In the genomic region with DNA sequence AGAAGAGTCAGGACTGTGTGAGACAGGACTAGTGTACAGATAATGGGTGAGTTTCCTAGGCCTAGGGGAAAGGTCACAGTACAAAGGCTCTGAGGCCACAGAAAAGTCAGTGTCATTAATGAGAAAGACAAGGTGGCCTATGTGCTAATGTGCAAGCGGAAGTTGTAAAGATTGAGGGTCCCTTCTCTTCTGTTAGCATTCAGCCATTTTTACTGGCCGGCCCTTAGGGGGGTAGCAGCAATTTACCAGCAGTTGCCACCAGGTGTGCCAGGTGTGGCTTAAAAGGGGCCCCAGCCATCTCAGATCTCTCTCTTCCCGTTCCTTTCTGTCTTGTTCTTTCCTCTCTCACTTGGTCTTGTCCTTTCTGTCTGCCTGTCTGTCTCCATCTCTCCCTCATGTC, we compare ENCODE assay signal across 28 mouse cellular contexts. TPM values are rescaled to one million over a fixed set of nuclear protein-coding genes. Genes with fewer than 3 reads are reported as not detected.
DNase-seq lines count a peak whose midpoint lies in the region; ATAC-seq and TF ChIP-seq lines count a peak whose summit lies in the region.
"Had no signal": no experiment of that assay in that cellular context is flagged by ENCODE, and none has a peak within 500 bp of the region (broad histone marks: within the 10 kb centered on the region; RNA-seq: fewer than 3 reads in every experiment).

No protein-coding gene starts in this region.

- H3K9me3 ChIP-seq in E14TG2a.4 (ENCODE audit: low read length) (peaks cover 17% of the 10 kb centered on the region), ES-E14 (ENCODE audit: control insufficient read depth, insufficient read depth, low read depth, low read length) (no peaks in the 10 kb centered on the region)
- H3K9me3 ChIP-seq in midbrain, embryonic 13.5 days, result no peaks in the 10 kb centered on the region
- H3K9me3 ChIP-seq: embryonic facial prominence, embryonic 12.5 days; embryonic facial prominence, embryonic 15.5 days; G1E; heart, embryonic 10.5 days; hindbrain, embryonic 10.5 days; intestine, embryonic 15.5 days had no signal

- no peak for TF ChIP-seq CTCF in gastrocnemius, adult 2 months (IDR thresholded peaks at IDR 0.05)
- TF ChIP-seq CTCF in E14TG2a.4 (conservative IDR thresholded peaks at IDR 0.05; ENCODE audit: low read length), result no peak

- intact Hi-C loops in gastrocnemius, adult 2 months (cut with DNase I), result loop anchor here (5.0 kb wide), 1 partner anchor 36 kb away; a partner anchor contains a TSS
- intact Hi-C loops in gastrocnemius, postnatal 14 days (cut with DNase I; ENCODE audit: low total_unique reads), result no loop called here

- H3K4me1 ChIP-seq in E14TG2a.4 (replicated peaks; ENCODE audit: low read depth, low read length) (peaks cover 50% of the 10 kb centered on the region), ES-E14 (ENCODE audit: control insufficient read depth in 2 of 2, insufficient read depth in 2 of 2, low read length in 2 of 2, poor library complexity in 1 of 2) (peaks cover 8 to 11% of the 10 kb centered on the region in 2 experiments)
- peaks cover 7% of the 10 kb centered on the region; the same call in 1 of the 2 replicates for H3K4me1 ChIP-seq in brown adipose tissue, adult 24 weeks (ENCODE audit: control insufficient read depth, insufficient read depth, insufficient read length, low read length)
- peaks cover 5% of the 10 kb centered on the region; the same call in 1 of the 2 replicates for H3K4me1 ChIP-seq in midbrain, embryonic 13.5 days (replicated peaks)

- in situ Hi-C loops in ES-E14 (cut with MboI; ENCODE audit: low sequenced_read_pairs in 2 of 2, unreplicated experiment in 2 of 2), result no loop called here

- no peak overlapping the region for H3K4me3 ChIP-seq in gastrocnemius, adult 2 months
- H3K4me3 ChIP-seq in E14TG2a.4 (replicated peaks; ENCODE audit: low read length) (peak overlapping the region; percentile 84), ES-E14 (ENCODE audit: insufficient read depth in 1 of 2, low read depth in 1 of 2, low read length in 2 of 2, poor library complexity in 1 of 2, severe bottlenecking in 1 of 2) (peak overlapping the region; percentile 62 to 81)
- H3K4me3 ChIP-seq in brown adipose tissue, adult 24 weeks (ENCODE audit: insufficient read depth, low read depth, low read length), result peak overlapping the region; percentile 6
- no peak overlapping the region for H3K4me3 ChIP-seq in midbrain, embryonic 13.5 days (replicated peaks)
- H3K4me3 ChIP-seq: embryonic facial prominence, embryonic 12.5 days; embryonic facial prominence, embryonic 15.5 days; heart, embryonic 10.5 days; hindbrain, embryonic 10.5 days; hindbrain, embryonic 13.5 days; intestine, embryonic 15.5 days had no signal

- H3K27ac ChIP-seq in gastrocnemius, adult 2 months, result peak overlapping the region; percentile 89
- peak overlapping the region; percentile 99 for H3K27ac ChIP-seq in ES-E14 (ENCODE audit: insufficient read depth, low read depth, low read length, poor library complexity, severe bottlenecking)
- H3K27ac ChIP-seq in brown adipose tissue, adult 24 weeks (replicated peaks; ENCODE audit: low read depth, low read length), result peak overlapping the region; percentile 100
- no peak overlapping the region for H3K27ac ChIP-seq in midbrain, embryonic 13.5 days
- H3K27ac ChIP-seq: embryonic facial prominence, embryonic 12.5 days; embryonic facial prominence, embryonic 15.5 days; hindbrain, embryonic 10.5 days; hindbrain, embryonic 13.5 days; intestine, embryonic 15.5 days had no signal

- DNase-seq in gastrocnemius, adult 2 months, result no peak
- DNase-seq in gastrocnemius, postnatal 14 days, result no peak
- DNase-seq in ES-E14 (ENCODE audit: low read depth, low spot score), result no peak
- no peak for DNase-seq in testis, postnatal 14 days (ENCODE audit: low spot score)
- DNase-seq: adrenal gland, postnatal 10 days; adrenal gland, postnatal 36 days; cerebellum, adult 11 months; cerebellum, adult 2 months; cerebellum, adult 9-11 months; cerebellum, postnatal 25 days; gastrocnemius, postnatal 10 days; heart, adult 18-20 months; heart, postnatal 36 days; kidney, adult 11 months had no signal

- no peaks in the 10 kb centered on the region for H3K27me3 ChIP-seq in E14TG2a.4 (ENCODE audit: insufficient read depth, low read length)
- H3K27me3 ChIP-seq in midbrain, embryonic 13.5 days, result 0 out of 2 replicates have a peak, but pooled peaks cover 4% of the 10 kb centered on the region
- H3K27me3 ChIP-seq: embryonic facial prominence, embryonic 12.5 days; hindbrain, embryonic 13.5 days; intestine, embryonic 15.5 days had no signal

- H3K9ac ChIP-seq in ES-E14 (ENCODE audit: insufficient read depth, low read depth, low read length, poor library complexity, severe bottlenecking), result peak overlapping the region; percentile 66
- no peak overlapping the region for H3K9ac ChIP-seq in midbrain, embryonic 13.5 days (replicated peaks)
- H3K9ac ChIP-seq: embryonic facial prominence, embryonic 12.5 days; embryonic facial prominence, embryonic 15.5 days; hindbrain, embryonic 13.5 days; intestine, embryonic 15.5 days had no signal

- ATAC-seq in midbrain, embryonic 13.5 days, result no peak
- ATAC-seq: activated CD4-positive, CD25-positive, alpha-beta regulatory T cell, adult 4 months; forebrain, embryonic 14.5 days; hindbrain, embryonic 16.5 days; intestine, embryonic 15.5 days; Patski had no signal

- H3K36me3 ChIP-seq in E14TG2a.4 (ENCODE audit: insufficient read depth, low read length) (peaks cover 61% of the 10 kb centered on the region), ES-E14 (ENCODE audit: control insufficient read depth, insufficient read depth, low read length, poor library complexity, severe bottlenecking) (peaks cover 12% of the 10 kb centered on the region; the same call in 1 of the 2 replicates)
- no peaks in the 10 kb centered on the region for H3K36me3 ChIP-seq in midbrain, embryonic 13.5 days
- H3K36me3 ChIP-seq: embryonic facial prominence, embryonic 12.5 days; embryonic facial prominence, embryonic 15.5 days; G1E; heart, embryonic 10.5 days; hindbrain, embryonic 10.5 days; hindbrain, embryonic 13.5 days; intestine, embryonic 15.5 days had no signal

- no peak overlapping the region for H3K4me2 ChIP-seq in midbrain, embryonic 13.5 days (replicated peaks)
- H3K4me2 ChIP-seq: embryonic facial prominence, embryonic 12.5 days; embryonic facial prominence, embryonic 15.5 days; hindbrain, embryonic 13.5 days had no signal

- WGBS in midbrain, embryonic 13.5 days, result 98% methylated on average over 3 of the region's 3 CpGs

TF ChIP-seq in ES-E14, 5 proteins besides CTCF, POLR2A, EP300 and RAD21:
- TF ChIP-seq MAFK (IDR thresholded peaks at IDR 0.05; ENCODE audit: insufficient read depth, low read depth, low read length), result no peak
- TF ChIP-seq ZNF384 (IDR thresholded peaks at IDR 0.05; ENCODE audit: low read depth, low read length), result peak; percentile 86; the same call in 1 of the 2 replicates

RNA-seq across cellular contexts. Expression of a gene that starts 35.0 kb away (rescaled TPM):
- total RNA-seq in gastrocnemius, adult 2 months (2021), result 10 to 100 TPM; 14.9 to 22.8 TPM
- total RNA-seq in gastrocnemius, postnatal 14 days (2021), result 10 to 100 TPM; 18.4 to 20.4 TPM
- 22.4 and 54.6 TPM in 2 replicates for total RNA-seq in ES-E14 (2012; rRNA removed)
- 12.1 and 20.7 TPM in 2 replicates for polyA plus RNA-seq in brown adipose tissue, adult 24 weeks (2012; ENCODE audit: insufficient read depth, insufficient read length, missing spikeins)
- polyA plus RNA-seq in midbrain, embryonic 13.5 days (2015; fragmentation: Nextera tagmentation; extraction: Ambion mirVana), result 1.0 and 1.8 TPM in 2 replicates
- total RNA-seq: G1E had no signal
- polyA plus RNA-seq: activated CD4-positive, CD25-positive, alpha-beta regulatory T cell, adult 4 months; G1E; Patski had no signal

RNA-seq across cellular contexts. Expression of a gene that starts 48.3 kb away (rescaled TPM):
- 100 to 1,000 TPM in 1 of 2 experiments, 10 to 100 TPM in 1; 91.1 to 102 TPM for total RNA-seq in gastrocnemius, adult 2 months (2021)
- 10 to 100 TPM; 64.5 to 73.4 TPM for total RNA-seq in gastrocnemius, postnatal 14 days (2021)
- 116 and 134 TPM in 2 replicates for total RNA-seq in ES-E14 (2012; rRNA removed)
- 90.2 and 95.3 TPM in 2 replicates for polyA plus RNA-seq in brown adipose tissue, adult 24 weeks (2012; ENCODE audit: insufficient read depth, insufficient read length, missing spikeins)
- 125 and 142 TPM in 2 replicates for polyA plus RNA-seq in midbrain, embryonic 13.5 days (2015; fragmentation: Nextera tagmentation; extraction: Ambion mirVana)

Comparison
In these comparisons a context has a peak if more than half of its experiments do, and no peak if none do; other contexts are left out.
1. H3K4me3 ChIP-seq: peak in E14TG2a.4 (single experiment), ES-E14 (2 of 2) and brown adipose tissue, adult 24 weeks (single experiment); none in gastrocnemius, adult 2 months (single experiment) and midbrain, embryonic 13.5 days (single experiment).